Mouse (Mus musculus) liver, postnatal 0 days (tissue): Measurements from ENCODE around the gene Gm21304. TPM values are rescaled to one million over a fixed set of nuclear protein-coding genes. Genes with fewer than 3 reads are reported as not detected.
"Not testable (repeated sequence)": the region's sequence is repeated elsewhere in the genome, so short reads cannot be mapped to it uniquely, and the experiment has no call there.

ENCODE experiments used
- ATAC-seq: fragments of 200-750 bp; cut with Nextera tagmentation; 2 replicates; pipeline ENCODE4 v1.8.0; 2017; ENCODE audit warnings: mild to moderate bottlenecking, moderate library complexity
- DNase-seq: peaks from one replicate; pipeline ENCODE4 v3.0.0-alpha.2; 2016
- H3K27ac ChIP-seq: fragments of 300-500 bp; sonication (generic); 2 replicates; pipeline ENCODE4 v1.5.1; 2014; ENCODE audit warnings: antibody characterized with exemption, moderate library complexity, mild to moderate bottlenecking, low read depth
- H3K27me3 ChIP-seq: fragments of 300-500 bp; sonication (generic); 2 replicates; pipeline ENCODE4 v1.6.1; 2014; ENCODE audit warnings: low read length, control low read depth, mixed read lengths; ENCODE audit not compliant: insufficient read depth
- H3K36me3 ChIP-seq: fragments of 300-500 bp; sonication (generic); replicated peaks from 2 replicates; pipeline ENCODE4 v1.6.1; 2014; ENCODE audit warnings: mild to moderate bottlenecking, control low read depth, low read length, moderate library complexity, mixed read lengths; ENCODE audit not compliant: insufficient read depth
- H3K4me1 ChIP-seq: fragments of 300-500 bp; sonication (generic); 2 replicates; pipeline ENCODE4 v1.6.1; 2014; ENCODE audit warnings: antibody characterized with exemption, mild to moderate bottlenecking, control low read depth; ENCODE audit not compliant: insufficient read depth
- H3K4me2 ChIP-seq: fragments of 300-500 bp; sonication (generic); 2 replicates; pipeline ENCODE4 v1.6.1; 2014; ENCODE audit warnings: low read depth, mild to moderate bottlenecking, low read length, moderate library complexity, mixed read lengths
- H3K4me3 ChIP-seq: fragments of 300-500 bp; sonication (generic); 2 replicates; pipeline ENCODE4 v1.5.1; 2014; ENCODE audit warnings: low read depth, low read length
- H3K9ac ChIP-seq: fragments of 300-500 bp; sonication (generic); replicated peaks from 2 replicates; pipeline ENCODE4 v1.6.1; 2014; ENCODE audit warnings: mild to moderate bottlenecking, moderate library complexity
- H3K9me3 ChIP-seq: fragments of 300-500 bp; sonication (generic); 2 replicates; pipeline ENCODE4 v1.6.1; 2016; ENCODE audit warnings: mild to moderate bottlenecking, control low read depth, low read length, mixed read lengths
- WGBS: fragments of 180-500 bp; shearing (Covaris S2); extraction: QIAGEN DNeasy Blood & Tissue Kit; methylation state at CpG from one replicate; pipeline ENCODE4 v1.1.7; 2014; ENCODE audit not compliant: insufficient replicate concordance; 5-methylcytosine and 5-hydroxymethylcytosine counted together
- polyA plus RNA-seq: library from polyadenylated mRNA; unstranded; fragments of >200 nt; fragmentation: Nextera tagmentation; extraction: Ambion mirVana; gene quantifications from 2 replicates; pipeline ENCODE4 v1.2.1, GENCODE M21; 2015

Gene Gm21304
- not detected in 2 replicates for polyA plus RNA-seq

DNA sequence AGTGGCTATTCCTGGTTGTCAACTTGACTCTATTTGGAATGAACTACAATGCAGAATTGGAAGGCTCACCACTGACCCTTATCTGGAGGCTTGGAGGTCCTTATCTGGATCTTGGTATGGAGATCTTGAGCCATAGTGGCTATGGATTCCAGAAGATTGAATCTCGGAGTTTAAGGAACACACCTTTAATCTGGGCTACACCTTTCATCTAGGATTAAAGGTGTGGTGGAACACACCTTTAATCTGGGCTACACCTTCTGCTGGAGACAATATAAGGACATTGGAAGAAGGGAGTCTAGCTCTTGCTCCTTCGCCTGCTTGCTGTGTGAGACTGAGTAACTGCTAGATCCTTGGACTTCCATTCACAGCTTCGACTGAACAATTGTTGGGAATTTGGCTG lies at the start of gene Gm21304:
Gene Gm21304, plus strand, starts transcription at position 301 of the 400 bp plus-strand sequence.
- not testable (repeated sequence) for H3K9me3 ChIP-seq, H3K36me3 ChIP-seq, H3K27ac ChIP-seq, H3K4me2 ChIP-seq, H3K9ac ChIP-seq, H3K4me1 ChIP-seq, H3K4me3 ChIP-seq, H3K27me3 ChIP-seq, DNase-seq, ATAC-seq
- no CpG with 5 or more reads among the region's 3 CpGs for whole genome bisulfite sequencing

DNA sequence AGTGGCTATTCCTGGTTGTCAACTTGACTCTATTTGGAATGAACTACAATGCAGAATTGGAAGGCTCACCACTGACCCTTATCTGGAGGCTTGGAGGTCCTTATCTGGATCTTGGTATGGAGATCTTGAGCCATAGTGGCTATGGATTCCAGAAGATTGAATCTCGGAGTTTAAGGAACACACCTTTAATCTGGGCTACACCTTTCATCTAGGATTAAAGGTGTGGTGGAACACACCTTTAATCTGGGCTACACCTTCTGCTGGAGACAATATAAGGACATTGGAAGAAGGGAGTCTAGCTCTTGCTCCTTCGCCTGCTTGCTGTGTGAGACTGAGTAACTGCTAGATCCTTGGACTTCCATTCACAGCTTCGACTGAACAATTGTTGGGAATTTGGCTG lies 25.6 kb upstream of the Gm21304 start, which contains the start of gene Gm21293:
Gene Gm21293, plus strand, starts transcription at position 301 of the 400 bp plus-strand sequence.
- WGBS = no CpG with 5 or more reads among the region's 3 CpGs

DNA sequence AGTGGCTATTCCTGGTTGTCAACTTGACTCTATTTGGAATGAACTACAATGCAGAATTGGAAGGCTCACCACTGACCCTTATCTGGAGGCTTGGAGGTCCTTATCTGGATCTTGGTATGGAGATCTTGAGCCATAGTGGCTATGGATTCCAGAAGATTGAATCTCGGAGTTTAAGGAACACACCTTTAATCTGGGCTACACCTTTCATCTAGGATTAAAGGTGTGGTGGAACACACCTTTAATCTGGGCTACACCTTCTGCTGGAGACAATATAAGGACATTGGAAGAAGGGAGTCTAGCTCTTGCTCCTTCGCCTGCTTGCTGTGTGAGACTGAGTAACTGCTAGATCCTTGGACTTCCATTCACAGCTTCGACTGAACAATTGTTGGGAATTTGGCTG lies 17.1 kb upstream of the Gm21304 start, which contains the start of gene Gm6763:
Gene Gm6763, plus strand, starts transcription at position 301 of the 400 bp plus-strand sequence.
- not testable (repeated sequence) for H3K27ac ChIP-seq, H3K36me3 ChIP-seq, H3K4me3 ChIP-seq, ATAC-seq, H3K9me3 ChIP-seq, H3K4me2 ChIP-seq, H3K27me3 ChIP-seq, H3K4me1 ChIP-seq, DNase-seq, H3K9ac ChIP-seq
- WGBS = no CpG with 5 or more reads among the region's 3 CpGs

More for the DNA sequence above, 25.6 kb upstream of the Gm21304 start, which contains the start of gene Gm21293:
- H3K4me1 ChIP-seq, H3K9ac ChIP-seq, ATAC-seq, H3K4me3 ChIP-seq, DNase-seq, H3K4me2 ChIP-seq, H3K27ac ChIP-seq, H3K9me3 ChIP-seq, H3K36me3 ChIP-seq, H3K27me3 ChIP-seq: not testable (repeated sequence)

DNA sequence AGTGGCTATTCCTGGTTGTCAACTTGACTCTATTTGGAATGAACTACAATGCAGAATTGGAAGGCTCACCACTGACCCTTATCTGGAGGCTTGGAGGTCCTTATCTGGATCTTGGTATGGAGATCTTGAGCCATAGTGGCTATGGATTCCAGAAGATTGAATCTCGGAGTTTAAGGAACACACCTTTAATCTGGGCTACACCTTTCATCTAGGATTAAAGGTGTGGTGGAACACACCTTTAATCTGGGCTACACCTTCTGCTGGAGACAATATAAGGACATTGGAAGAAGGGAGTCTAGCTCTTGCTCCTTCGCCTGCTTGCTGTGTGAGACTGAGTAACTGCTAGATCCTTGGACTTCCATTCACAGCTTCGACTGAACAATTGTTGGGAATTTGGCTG lies 8.6 kb upstream of the Gm21304 start, which contains the start of gene Gm8764:
Gene Gm8764, plus strand, starts transcription at position 301 of the 400 bp plus-strand sequence.
- H3K27me3 ChIP-seq, H3K4me1 ChIP-seq, H3K4me2 ChIP-seq, H3K4me3 ChIP-seq, ATAC-seq, H3K27ac ChIP-seq, H3K9me3 ChIP-seq, DNase-seq, H3K36me3 ChIP-seq, H3K9ac ChIP-seq: not testable (repeated sequence)
- WGBS = no CpG with 5 or more reads among the region's 3 CpGs

DNA sequence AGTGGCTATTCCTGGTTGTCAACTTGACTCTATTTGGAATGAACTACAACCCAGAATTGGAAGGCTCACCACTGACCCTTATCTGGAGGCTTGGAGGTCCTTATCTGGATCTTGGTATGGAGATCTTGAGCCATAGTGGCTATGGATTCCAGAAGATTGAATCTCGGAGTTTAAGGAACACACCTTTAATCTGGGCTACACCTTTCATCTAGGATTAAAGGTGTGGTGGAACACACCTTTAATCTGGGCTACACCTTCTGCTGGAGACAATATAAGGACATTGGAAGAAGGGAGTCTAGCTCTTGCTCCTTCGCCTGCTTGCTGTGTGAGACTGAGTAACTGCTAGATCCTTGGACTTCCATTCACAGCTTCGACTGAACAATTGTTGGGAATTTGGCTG lies 8.4 kb downstream of the Gm21304 start, which contains the start of gene Gm21312:
Gene Gm21312, plus strand, starts transcription at position 301 of the 400 bp plus-strand sequence.
- not testable (repeated sequence) for H3K4me2 ChIP-seq, H3K36me3 ChIP-seq, H3K9ac ChIP-seq, DNase-seq, H3K4me1 ChIP-seq, H3K27ac ChIP-seq, H3K27me3 ChIP-seq, H3K9me3 ChIP-seq, H3K4me3 ChIP-seq, ATAC-seq
- WGBS = no CpG with 5 or more reads among the region's 3 CpGs

DNA sequence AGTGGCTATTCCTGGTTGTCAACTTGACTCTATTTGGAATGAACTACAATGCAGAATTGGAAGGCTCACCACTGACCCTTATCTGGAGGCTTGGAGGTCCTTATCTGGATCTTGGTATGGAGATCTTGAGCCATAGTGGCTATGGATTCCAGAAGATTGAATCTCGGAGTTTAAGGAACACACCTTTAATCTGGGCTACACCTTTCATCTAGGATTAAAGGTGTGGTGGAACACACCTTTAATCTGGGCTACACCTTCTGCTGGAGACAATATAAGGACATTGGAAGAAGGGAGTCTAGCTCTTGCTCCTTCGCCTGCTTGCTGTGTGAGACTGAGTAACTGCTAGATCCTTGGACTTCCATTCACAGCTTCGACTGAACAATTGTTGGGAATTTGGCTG lies 16.9 kb downstream of the Gm21304 start, which contains the start of gene Gm20765:
Gene Gm20765, plus strand, starts transcription at position 301 of the 400 bp plus-strand sequence.
- no CpG with 5 or more reads among the region's 3 CpGs for WGBS

DNA sequence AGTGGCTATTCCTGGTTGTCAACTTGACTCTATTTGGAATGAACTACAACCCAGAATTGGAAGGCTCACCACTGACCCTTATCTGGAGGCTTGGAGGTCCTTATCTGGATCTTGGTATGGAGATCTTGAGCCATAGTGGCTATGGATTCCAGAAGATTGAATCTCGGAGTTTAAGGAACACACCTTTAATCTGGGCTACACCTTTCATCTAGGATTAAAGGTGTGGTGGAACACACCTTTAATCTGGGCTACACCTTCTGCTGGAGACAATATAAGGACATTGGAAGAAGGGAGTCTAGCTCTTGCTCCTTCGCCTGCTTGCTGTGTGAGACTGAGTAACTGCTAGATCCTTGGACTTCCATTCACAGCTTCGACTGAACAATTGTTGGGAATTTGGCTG lies 25.4 kb downstream of the Gm21304 start, which contains the start of gene Gm4340:
Gene Gm4340, plus strand, starts transcription at position 301 of the 400 bp plus-strand sequence.
- no CpG with 5 or more reads among the region's 3 CpGs for WGBS
- not testable (repeated sequence) for H3K27ac ChIP-seq, H3K4me3 ChIP-seq, DNase-seq, H3K4me1 ChIP-seq, H3K9ac ChIP-seq, H3K9me3 ChIP-seq, H3K27me3 ChIP-seq, ATAC-seq, H3K36me3 ChIP-seq, H3K4me2 ChIP-seq

More for the DNA sequence above, 16.9 kb downstream of the Gm21304 start, which contains the start of gene Gm20765:
- not testable (repeated sequence) for H3K27me3 ChIP-seq, H3K9ac ChIP-seq, H3K9me3 ChIP-seq, ATAC-seq, DNase-seq, H3K36me3 ChIP-seq, H3K4me2 ChIP-seq, H3K27ac ChIP-seq, H3K4me1 ChIP-seq, H3K4me3 ChIP-seq
